Mouse (Mus musculus) liver, embryonic 14.5 days (tissue): ENCODE measurements around the gene 0610037L13Rik.

Experiments used
- CTCF ChIP-seq: IDR thresholded peaks from 2 replicates; pipeline ENCODE4 v1.5.1; 2016; ENCODE audit warnings: antibody characterized with exemption, low read depth, control low read depth
- EP300 ChIP-seq: IDR thresholded peaks from 2 replicates; pipeline ENCODE4 v1.6.1; 2016; ENCODE audit warnings: antibody characterized with exemption, low read depth

GRCm38 (mm10) chr4:107844971-107845370 is 44.6 kb upstream of the 0610037L13Rik start:
- TF ChIP-seq CTCF: peak; percentile 94
- TF ChIP-seq EP300: no peak
